Mouse (Mus musculus) lung, postnatal 25 days (tissue): Measurements from ENCODE around the gene Spata16.

Source experiments
- DNase-seq: peaks from one replicate; pipeline ENCODE4 v3.0.0; 2022; ENCODE audit warnings: low spot score

Gene Spata16

DNA sequence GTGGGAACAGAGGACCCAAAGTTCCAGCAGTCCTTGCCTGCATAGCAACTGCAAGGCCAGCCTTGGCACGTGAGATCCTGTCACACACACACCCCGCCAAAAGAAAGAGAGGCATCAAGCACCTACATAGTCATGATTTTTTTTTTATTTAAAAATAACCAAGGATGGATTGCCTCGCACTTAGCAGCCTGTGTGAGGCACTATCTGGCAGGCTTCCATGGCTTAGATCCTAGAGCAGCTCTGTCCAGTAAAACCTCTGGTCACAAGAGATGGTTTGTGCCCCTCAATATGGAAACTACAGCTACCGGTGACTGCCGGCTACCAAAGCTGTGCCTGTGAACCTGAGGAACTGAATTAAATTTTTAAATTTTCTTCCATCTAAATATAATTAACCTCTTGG, 195.5 kb downstream of the Spata16 start:
- DNase-seq: no peak

DNA sequence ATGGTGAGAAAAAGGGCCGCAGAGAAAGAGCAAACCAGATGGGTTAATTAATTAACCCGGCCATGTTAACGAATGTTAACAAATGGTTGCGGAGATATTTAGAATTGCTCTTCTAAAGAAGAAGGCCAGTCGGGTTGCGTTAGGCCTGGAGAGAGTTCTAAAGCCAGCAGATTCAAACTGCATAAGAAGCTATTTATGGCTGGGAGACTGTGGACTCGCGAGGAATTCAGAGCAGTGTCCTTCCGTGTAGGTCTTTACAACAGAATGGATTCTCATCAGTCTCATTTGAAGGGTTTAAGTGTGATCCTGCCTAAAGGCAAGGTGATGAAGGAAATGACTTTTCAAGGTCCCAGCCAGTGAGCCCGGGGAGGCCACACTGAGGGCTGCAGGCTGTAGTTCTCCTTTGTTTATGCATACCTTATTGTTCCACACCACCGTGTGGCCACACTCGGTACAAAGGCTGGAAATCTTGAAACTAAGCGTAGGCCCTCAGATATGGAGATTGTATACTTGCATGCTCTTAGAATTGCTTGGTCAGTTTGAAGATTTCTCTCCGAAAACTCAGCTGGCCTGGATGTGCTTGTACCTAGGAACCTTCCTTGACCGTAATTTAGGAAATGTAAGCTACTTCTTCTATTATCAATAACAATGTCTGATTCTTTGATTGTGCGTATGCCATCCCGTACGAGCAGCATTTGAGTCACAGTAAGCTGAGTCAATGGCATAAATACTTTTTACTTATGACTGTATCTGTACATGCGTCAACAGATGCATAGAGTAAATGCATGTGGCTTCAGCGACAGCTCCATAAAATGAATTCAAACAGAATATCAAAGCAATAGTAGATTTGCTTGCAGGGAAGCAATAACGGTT, 197.0 kb downstream of the Spata16 start:
- DNase-seq: no peak

DNA sequence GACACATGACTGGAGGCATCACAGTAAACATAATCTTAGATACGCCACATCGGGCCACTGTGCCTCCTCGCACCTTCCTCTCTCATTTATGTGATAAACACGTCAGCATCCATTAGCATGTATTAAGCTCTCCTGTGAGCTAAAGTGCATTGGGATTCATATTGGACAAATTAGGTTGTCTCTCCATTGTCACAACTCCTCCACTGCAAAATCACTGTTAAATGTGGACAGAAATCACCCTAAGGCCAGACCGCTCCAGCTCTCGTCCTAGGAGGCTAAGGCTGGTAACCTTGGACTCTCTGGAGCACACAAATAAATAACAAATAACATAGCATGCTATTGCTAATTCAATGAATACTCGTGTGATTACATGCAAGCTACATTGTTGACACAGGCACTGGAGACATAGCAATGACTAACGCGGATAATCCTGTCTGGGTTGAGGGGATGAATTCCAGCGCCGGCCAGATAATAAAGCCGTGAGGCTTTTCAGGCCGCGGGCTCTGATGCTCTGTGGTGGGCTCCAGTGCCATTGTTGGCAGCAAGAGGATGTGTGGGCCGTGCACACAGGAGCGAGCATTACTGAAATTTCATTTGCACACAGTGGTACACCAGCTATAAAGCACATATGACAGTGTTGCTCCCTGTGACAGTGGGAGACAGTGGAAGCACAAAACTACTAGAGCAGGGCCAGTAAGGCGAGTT, 197.8 kb downstream of the Spata16 start:
- DNase-seq: no peak

DNA sequence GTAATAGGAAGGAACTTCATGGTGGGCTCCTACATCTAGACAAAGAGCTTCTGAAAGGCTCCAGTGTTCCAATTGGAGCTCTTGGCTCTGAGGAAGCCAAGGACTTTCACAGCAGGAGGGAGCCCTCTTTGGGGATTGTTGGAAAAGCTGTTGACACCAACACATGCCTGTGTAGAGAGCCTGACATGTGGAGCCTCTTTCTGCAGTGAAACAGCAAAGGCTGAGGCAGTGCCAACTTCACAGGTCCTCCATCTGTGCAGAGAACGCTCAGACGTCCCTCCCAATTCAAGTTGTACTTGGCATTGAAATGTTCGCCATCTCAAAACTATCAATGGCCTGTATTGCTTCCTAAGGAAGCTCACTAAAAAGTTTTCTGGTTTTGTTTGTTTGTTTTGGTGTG, 207.6 kb downstream of the Spata16 start:
- no peak for DNase-seq

DNA sequence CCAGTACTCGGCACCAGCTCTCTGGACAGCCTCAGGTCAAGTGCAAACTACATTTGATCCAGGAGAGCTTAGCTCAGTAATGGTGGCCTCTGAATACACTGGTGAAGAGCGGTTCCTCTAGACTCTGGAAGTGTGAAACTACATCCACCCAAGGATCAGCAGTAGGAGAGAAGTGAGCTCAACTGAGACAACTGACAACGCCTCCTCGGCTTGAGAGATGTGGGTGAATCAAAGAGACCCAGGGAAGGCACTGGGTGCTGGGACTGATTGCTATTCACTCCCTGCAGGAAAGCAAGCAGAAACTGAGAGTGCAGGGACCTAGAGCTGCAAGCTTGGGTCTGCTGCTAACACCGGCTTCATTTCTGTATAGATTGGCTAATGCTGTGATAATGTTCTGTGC, 210.5 kb downstream of the Spata16 start:
- DNase-seq: no peak

DNA sequence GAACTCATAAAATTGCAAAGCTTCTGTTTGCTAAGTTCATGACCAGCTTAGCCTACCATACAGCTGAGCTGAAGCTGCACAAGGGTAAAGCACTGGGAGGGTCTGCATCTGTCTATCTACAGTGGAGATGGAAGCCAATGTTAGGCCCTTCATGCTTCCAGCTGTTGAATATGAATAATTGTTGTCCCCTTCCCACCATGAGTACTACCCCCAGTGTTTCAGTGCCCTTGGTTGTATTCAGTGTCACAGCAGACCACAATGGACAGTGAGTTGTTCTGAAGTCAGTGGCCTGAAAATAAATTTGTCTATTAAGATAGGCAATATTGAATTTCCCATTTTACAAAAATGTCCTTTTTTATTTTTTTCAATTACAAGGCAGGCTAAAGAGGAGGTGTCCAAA, 212.8 kb downstream of the Spata16 start:
- DNase-seq: no peak

DNA sequence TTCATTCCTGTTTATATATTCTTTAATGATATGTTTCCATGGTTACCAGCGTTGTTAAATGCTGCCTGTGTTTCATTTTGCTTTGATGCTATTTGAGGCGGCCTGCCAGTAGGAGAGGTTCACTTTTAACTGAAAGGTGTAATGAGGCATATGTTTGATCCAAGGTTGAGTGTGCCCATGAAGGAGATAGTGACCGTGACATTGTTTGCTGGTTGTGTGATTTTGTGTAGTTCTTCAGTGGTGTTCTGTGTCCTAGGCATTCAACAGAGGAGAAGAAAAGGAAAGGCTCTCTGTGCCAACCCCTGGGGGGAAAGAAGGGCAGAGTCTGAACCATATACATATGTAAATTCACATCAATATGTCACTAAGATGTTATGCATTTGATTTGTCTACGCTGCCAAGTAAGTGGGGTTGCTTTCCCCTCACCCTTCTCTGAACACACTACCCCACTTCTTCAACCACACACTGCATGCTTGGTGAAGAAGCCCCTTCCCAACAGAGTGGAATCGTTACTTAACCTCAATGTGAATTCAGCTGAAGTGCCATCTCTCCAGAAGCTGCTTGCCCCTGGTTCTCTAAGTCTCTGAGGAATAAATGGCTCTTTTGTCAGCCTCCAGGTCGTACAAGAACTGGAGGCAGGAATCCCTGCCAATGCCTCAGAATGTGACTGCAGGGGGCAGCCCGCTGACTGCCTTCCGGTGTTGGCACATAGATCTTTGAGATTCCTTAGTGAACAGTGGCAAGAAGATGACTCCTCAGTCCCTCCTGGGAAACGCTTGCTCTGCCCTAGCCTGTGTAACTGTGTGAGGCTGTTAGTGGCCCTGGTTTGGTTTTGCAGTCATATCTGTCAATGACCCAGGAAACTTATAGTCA, 213.5 kb downstream of the Spata16 start:
- DNase-seq: no peak

DNA sequence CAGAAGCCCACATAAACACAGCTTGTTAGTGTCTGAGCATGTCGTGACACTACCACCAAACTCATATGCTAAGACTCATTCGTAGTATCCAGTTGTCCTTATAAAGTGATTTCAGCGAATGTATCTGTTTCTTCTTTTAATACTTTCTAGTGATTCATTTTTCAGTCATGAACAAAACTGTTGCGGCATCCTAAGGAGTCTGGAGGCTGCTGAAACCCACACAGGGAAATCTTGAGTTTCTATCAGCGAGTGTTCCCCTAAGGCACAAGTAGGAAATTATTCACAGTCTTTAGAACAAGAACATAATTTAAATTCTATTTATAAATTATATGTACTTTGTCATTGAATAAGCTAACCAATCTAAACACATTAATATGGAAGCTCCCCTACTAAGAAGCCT, 216.1 kb downstream of the Spata16 start:
- no peak for DNase-seq

DNA sequence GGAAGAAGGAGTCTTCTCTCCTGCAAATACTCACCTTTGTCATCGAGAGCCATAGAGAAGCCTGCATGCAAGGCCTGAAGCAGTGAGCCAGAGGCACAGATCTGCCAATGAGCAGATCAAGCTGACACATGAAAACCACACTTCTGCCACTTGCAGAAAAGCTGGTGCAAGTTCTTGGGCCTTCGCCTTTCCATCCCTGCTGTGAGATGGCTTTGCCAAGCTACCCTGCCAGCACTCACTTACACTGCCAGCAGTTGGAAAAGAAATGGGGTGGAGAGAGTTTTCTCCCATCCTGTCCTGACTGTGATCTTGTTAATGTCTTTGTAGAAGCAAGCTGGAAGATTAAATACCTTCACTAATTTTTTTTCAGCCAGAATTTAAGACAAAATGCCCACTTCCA, 237.3 kb downstream of the Spata16 start:
- no peak for DNase-seq

DNA sequence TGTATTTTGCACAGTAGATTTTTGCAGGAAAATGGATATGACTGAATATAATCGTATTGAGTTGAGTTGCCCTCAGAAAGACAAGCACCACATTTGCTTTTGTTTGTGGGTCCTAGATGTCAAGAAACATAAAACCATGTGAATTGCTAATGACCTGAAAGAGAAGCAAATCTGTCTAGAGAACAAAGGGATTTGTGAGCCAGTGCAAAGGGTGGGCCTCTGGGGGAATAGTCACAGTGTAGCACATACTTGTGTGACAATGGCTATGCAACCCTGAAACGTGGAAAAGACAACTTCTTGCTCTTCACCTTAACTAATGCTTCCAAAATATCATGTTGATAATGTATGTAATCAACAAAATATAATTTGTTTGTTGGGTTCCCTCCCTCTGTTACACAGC, 239.9 kb downstream of the Spata16 start:
- no peak for DNase-seq

DNA sequence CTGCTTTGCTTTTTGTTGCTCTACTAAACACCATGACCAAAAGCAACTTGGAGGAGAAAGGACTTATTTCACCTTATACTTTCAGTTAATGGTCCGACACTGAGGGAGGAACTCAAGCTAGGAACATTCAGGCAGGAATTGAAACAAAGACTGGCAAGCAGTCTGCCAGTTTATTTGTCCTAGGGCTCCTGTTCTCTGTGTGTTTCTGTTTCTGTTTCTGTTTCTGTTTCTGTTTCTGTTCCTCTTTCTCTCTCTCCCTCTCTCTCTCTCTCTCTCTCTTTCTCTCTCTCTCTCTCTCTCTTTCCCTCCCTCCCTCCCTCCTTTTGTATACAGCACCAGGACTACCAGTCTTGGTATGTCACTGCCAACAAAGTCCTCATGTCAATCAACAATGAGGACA, 279.2 kb downstream of the Spata16 start:
- no peak for DNase-seq

DNA sequence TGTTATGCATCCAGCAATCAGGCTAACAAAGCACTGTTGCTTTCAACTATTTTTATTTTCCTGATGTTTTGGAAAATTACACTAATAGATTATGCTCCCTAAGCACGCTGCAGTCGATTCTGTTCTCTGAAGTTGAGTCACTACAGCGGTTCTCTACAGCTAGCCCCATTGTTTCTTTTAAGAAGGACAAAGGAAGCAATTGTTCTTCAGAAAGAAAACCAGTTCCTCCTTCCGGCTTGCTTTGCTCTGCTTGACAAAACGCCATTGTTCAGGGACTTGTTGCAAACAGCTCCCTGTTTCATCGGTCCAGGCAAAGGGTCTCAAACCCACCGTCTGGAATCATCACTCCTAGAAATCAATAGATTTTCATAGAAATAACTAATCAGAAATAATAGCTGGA, 283.6 kb downstream of the Spata16 start:
- no peak for DNase-seq

DNA sequence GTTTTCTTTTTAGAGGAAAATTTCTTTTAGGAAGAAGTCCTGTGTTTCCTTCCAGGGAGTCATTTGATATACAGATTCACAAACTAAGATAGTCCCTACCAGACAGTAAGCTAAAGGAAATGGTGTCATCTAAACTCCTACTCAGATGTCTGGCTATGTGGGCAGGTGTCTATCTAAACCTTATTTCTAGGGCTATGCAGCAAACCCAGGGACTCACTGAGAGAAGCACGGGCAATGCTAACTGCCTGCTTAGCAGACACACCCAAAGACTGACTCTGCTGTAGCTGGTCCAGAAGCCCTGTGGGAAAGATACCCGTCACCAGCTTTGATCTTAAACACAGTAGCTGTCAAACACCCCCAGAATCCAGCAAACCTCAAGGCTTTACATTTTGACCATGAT, 284.2 kb downstream of the Spata16 start:
- no peak for DNase-seq

DNA sequence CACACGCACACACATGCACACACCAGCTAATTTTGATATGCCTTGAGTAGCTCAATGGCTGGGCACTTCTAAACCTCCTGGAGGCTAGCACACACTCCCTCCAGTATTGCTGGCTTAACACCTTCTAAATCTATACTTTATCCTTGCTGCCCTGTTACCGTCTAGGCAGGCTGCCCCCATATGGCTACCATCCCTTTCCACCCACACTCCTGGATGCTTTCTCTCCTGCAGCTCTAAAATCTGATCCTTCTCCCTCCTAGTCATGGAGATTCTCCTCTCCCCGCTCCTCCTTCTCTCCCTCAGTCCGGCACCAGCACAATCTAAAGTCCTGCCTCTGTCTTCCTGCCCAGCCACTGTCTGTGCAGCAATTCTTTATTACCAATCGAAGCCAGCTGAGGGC, 286.0 kb downstream of the Spata16 start:
- no peak for DNase-seq

DNA sequence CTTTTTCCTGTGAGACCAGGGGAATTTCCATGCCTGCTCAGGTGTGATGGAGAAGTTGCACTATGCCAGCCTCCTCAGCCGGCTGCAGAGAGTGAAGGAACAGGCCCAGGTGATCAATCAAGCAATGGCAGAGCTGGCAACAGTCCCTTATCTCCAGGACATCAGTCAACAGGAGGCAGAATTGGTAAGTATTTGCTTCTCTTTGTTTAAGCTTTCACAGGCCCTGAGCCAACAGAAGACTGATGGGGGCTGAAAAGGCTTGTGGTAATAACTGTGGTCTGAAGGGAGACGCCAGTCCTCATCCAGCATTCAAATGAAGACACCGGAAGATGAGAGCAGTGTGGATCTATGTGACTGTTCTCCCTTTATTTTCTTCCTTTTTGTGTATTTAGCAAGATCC, 286.8 kb downstream of the Spata16 start:
- DNase-seq: no peak

DNA sequence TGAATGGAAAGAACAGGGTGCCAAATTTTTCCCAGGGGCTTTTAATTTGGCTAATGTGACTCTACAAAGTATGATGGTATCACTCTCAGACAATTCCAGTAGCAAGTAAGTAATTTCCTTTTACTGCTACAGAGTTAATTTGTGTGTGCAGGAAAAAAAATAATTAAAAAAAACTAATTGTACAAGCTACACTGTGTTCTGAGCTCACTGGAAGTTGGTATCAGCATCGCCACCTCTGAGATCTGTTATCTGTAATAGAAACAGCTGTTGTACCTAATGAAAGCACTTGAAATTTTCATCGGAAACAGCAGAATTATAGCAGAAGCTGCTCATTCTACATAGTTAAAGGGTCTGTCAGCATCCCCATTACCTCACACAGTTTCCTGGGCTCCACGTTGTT, 295.7 kb downstream of the Spata16 start:
- DNase-seq: no peak

DNA sequence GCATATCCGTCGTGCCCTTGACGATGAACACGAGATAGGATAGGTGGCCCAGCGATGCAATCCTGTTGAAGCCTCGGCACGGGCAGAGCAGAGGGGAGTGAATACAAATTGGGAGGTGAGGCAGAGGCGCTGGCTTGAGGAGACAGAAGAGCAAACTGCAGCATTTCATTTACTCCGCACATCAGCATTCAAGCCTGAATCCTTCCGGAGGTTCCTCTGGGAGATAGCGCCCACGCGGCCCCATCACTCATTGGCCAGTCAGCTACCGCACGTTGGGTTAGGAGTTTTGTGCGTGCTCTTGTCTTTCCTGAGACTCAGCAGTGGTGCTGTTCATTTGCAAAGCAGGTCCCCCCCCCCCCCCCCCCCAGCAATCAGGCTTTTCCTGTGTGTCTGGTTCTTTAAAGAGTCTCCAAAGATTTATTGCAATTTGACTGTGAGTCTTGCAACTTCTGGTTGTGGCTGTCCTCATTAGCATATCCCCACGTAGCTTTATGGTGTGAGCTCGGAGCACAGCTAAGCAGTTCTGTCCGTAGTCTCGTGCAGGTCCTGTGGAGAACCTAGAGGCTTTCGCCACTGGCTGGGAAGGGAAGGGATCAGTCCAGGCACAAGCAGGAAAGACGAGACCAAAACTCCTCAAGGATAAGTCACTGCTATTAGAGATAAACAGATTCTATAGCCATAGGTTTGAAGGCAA, 299.6 kb downstream of the Spata16 start:
- no peak for DNase-seq

DNA sequence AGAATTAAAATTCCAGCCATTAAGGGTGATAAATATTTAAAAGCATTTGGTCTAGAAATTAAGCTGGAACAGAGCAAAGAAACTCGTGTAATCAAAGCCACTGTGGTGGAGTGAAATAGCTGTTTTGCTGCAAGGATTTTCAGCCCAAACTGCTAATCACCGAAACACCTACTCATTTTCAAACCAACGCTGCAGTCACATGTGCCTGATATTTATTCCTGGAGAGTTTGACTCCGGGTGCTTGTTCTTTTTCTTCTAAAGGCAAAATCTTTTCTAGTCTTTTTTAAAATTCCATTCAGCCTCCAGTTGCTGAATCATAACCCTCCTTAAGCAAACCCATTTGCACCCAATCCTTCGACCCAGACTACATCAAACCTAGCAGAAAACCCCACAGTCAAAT, 329.4 kb downstream of the Spata16 start:
- no peak for DNase-seq

DNA sequence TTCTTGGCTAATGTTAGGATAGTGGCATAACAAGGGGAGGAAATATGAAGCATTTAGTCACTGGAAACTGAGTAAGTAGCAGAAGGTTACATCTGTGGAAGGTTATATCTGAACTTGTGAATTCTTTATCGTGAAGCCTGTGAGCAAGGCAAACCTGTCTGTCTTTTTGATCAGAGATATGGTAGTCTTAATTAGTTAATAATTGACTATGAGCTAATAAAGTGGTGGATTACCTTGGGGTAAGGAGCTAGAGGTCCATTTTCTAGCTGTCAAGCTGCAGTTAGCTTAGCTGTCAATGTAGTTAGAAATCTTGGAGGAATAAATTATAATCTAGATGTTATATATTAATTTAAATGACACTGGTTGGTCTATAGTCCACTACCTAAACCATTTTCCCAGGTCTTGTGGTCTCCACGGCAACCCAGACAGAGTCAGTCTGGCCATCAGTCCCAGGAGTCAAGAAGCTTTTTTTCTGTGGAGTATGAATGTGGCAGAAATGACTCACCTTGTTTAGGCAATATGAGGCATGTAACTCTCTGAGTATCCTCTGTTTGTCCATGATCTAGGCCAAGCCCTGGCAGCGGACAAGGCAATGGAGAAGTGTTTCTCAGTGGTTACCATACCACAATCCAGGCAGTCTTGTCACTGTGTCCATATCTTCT, 331.6 kb downstream of the Spata16 start:
- DNase-seq: no peak

DNA sequence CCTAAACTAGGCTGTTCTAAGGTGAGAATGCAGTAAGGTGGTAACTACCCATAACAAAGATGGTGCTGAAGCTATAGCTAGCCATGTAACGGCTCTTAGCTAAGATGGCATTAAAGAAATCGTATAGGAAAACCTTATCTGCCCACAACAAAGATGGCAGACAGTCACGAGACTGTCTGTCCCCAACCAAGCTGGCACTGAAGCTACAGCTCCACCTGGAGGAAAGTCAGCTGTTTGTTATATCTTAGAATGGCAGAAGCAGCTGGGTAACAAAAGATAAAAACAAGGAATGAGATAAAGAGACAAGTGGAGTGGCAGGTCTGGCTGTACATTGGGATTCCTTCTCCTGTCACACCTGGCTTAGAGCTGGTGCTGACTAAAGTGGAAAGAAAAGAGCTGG, 333.1 kb downstream of the Spata16 start:
- no peak for DNase-seq

DNA sequence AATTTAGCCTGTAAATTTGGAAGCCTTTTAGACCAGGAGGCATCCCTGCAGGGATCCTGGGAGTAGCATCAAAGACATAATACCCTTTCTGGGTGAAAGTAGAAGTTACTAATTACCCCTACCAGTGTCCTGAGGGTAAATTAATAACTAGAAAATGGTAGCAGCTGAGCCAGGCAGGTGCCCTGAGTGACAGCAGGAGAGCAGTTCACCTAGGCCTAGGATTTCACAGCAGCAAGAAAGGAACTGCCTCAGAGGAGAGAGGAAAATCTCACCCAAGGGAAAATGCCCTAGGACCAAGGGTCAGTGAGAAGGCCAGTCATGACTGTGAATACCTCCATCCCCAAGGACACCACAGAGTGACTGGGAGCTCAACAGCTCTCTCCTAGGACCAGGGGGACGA, 333.9 kb downstream of the Spata16 start:
- DNase-seq: no peak

DNA sequence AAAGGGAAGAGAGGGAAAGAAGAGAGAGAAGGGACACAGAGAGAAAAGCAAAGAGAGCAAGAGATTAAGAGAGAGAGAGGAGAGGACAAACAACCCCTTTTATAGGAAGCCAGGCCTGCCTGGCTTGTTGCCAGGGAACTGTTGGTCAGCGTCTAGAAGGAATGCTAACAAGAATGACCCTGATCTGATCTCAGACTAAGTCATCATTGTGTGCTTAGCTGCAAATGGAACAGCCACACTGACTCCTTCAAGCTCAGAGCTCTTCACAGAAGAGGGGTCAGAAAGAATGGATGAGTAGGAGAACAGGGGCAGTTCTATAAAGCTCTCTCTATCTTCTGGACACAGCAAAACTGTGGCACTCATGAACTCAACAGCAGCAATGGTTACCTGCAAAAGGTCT, 334.7 kb downstream of the Spata16 start:
- no peak for DNase-seq
